In the genomic region with DNA sequence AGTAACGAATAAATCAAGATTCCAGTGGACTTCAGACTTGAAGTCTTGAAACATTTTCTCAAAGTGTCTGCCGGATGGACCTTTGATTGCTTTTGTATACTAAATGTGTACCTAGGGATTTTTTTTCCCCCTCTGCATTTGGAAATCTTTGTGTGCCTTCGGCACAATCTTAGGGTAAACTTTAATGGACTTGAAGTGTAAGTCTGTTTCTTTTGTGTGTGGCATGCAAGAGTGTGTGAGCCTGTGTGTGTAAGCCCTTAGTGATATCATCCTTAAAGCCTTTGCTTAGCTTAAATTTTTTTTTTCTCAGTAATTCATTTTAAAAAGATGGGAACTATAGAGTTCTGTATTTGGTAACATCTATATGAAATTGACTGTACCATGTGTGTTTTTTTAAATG, we compare ENCODE assay signal across 9 mouse cellular contexts. TPM values are rescaled to one million over a fixed set of nuclear protein-coding genes. Genes with fewer than 3 reads are reported as not detected.
DNase-seq lines count a peak whose midpoint lies in the region; ATAC-seq lines count a peak whose summit lies in the region.
"Had no signal": no experiment of that assay in that cellular context is flagged by ENCODE, and none has a peak within 500 bp of the region (broad histone marks: within the 10 kb centered on the region; RNA-seq: fewer than 3 reads in every experiment).

No protein-coding gene starts in this region.

- H3K4me3 ChIP-seq in lung, embryonic 16.5 days (ENCODE audit: low read length), result peak overlapping the region; percentile 96
- H3K4me3 ChIP-seq in forebrain, embryonic 10.5 days, result peak overlapping the region; percentile 96
- peak overlapping the region; percentile 96 for H3K4me3 ChIP-seq in limb, embryonic 10.5 days
- peak overlapping the region; percentile 94 for H3K4me3 ChIP-seq in neural tube, embryonic 14.5 days (ENCODE audit: low read depth, low read length)

- no peak for ATAC-seq in lung, embryonic 16.5 days (ENCODE audit: low read depth)
- no peak for ATAC-seq in neural tube, embryonic 14.5 days (ENCODE audit: low read depth)

- peak overlapping the region; percentile 76 for H3K4me2 ChIP-seq in lung, embryonic 16.5 days (ENCODE audit: low read depth, low read length)
- peak overlapping the region; percentile 79 for H3K4me2 ChIP-seq in neural tube, embryonic 14.5 days (ENCODE audit: low read depth, low read length)

- DNase-seq in lung, postnatal 10 days, result no peak
- no peak for DNase-seq in forebrain, embryonic 10.5 days (ENCODE audit: extremely low spot score, low spot score)
- no peak for DNase-seq in limb, embryonic 10.5 days (ENCODE audit: low spot score)
- DNase-seq in frontal cortex, adult 2 months (ENCODE audit: extremely low spot score in 1 of 2, low spot score in 1 of 2), result no peak
- DNase-seq in adrenal gland, adult 8-10 months, result no peak
- no peak for DNase-seq in frontal cortex, postnatal 10 days (ENCODE audit: low spot score in 2 of 2)
- DNase-seq: right cerebral cortex, postnatal 25 days had no signal

- peaks cover 2% of the 10 kb centered on the region; the same call in 1 of the 2 replicates for H3K36me3 ChIP-seq in lung, embryonic 16.5 days (ENCODE audit: control insufficient read depth, insufficient read depth, low read length)
- peaks cover 13% of the 10 kb centered on the region for H3K36me3 ChIP-seq in forebrain, embryonic 10.5 days (replicated peaks)
- H3K36me3 ChIP-seq in limb, embryonic 10.5 days, result peaks cover 14% of the 10 kb centered on the region
- no peaks in the 10 kb centered on the region for H3K36me3 ChIP-seq in neural tube, embryonic 14.5 days (ENCODE audit: control insufficient read depth, insufficient read depth, low read length)

- H3K27me3 ChIP-seq in lung, embryonic 16.5 days (ENCODE audit: control insufficient read depth, insufficient read depth, low read depth, low read length), result no peaks in the 10 kb centered on the region
- no peaks in the 10 kb centered on the region for H3K27me3 ChIP-seq in forebrain, embryonic 10.5 days (ENCODE audit: poor library complexity, severe bottlenecking)
- H3K27me3 ChIP-seq in limb, embryonic 10.5 days (ENCODE audit: low read depth, poor library complexity, severe bottlenecking), result no peaks in the 10 kb centered on the region
- H3K27me3 ChIP-seq in neural tube, embryonic 14.5 days (ENCODE audit: control insufficient read depth, insufficient read depth, low read length), result no peaks in the 10 kb centered on the region

- no peaks in the 10 kb centered on the region for H3K9me3 ChIP-seq in lung, embryonic 16.5 days (ENCODE audit: control insufficient read depth, low read length)
- H3K9me3 ChIP-seq in forebrain, embryonic 10.5 days, result no peaks in the 10 kb centered on the region
- H3K9me3 ChIP-seq in limb, embryonic 10.5 days (replicated peaks), result no peaks in the 10 kb centered on the region
- H3K9me3 ChIP-seq in neural tube, embryonic 14.5 days (ENCODE audit: control insufficient read depth, low read length), result no peaks in the 10 kb centered on the region

- H3K4me1 ChIP-seq in lung, embryonic 16.5 days (replicated peaks; ENCODE audit: control insufficient read depth, insufficient read depth, low read length), result peaks cover 18% of the 10 kb centered on the region
- H3K4me1 ChIP-seq in forebrain, embryonic 10.5 days, result peaks cover 50% of the 10 kb centered on the region
- peaks cover 18% of the 10 kb centered on the region for H3K4me1 ChIP-seq in limb, embryonic 10.5 days
- peaks cover 16% of the 10 kb centered on the region for H3K4me1 ChIP-seq in neural tube, embryonic 14.5 days (ENCODE audit: control insufficient read depth, insufficient read depth, low read length)

- H3K9ac ChIP-seq in lung, embryonic 16.5 days (ENCODE audit: low read length), result peak overlapping the region; percentile 97
- peak overlapping the region; percentile 97; the same call in 1 of the 2 replicates for H3K9ac ChIP-seq in neural tube, embryonic 14.5 days (replicated peaks; ENCODE audit: low read depth, low read length)

- 2% methylated on average over 3 of the region's 3 CpGs for WGBS in lung, embryonic 16.5 days
- 39% methylated on average over 3 of the region's 3 CpGs for WGBS in forebrain, embryonic 10.5 days
- WGBS in limb, embryonic 10.5 days, result 33% methylated on average over 3 of the region's 3 CpGs
- WGBS in neural tube, embryonic 14.5 days, result 15% methylated on average over 3 of the region's 3 CpGs

- peak overlapping the region; percentile 95; the same call in 1 of the 2 replicates for H3K27ac ChIP-seq in lung, embryonic 16.5 days (ENCODE audit: low read length)
- H3K27ac ChIP-seq in forebrain, embryonic 10.5 days, result peak overlapping the region; percentile 97; the same call in 1 of the 2 replicates
- peak overlapping the region; percentile 99 for H3K27ac ChIP-seq in limb, embryonic 10.5 days
- H3K27ac ChIP-seq in neural tube, embryonic 14.5 days (ENCODE audit: low read depth, low read length), result no peak overlapping the region

RNA-seq across cellular contexts. Expression of a gene that starts 1.2 kb away (rescaled TPM):
- polyA plus RNA-seq in lung, embryonic 16.5 days (2015; fragmentation: Nextera tagmentation; extraction: Ambion mirVana), result 20.0 and 26.0 TPM in 2 replicates
- 44.6 and 55.0 TPM in 2 replicates for polyA plus RNA-seq in forebrain, embryonic 10.5 days (2016; fragmentation: Nextera tagmentation; extraction: Ambion mirVana)
- polyA plus RNA-seq in limb, embryonic 10.5 days (2016; fragmentation: Nextera tagmentation; extraction: Ambion mirVana), result 70.2 and 75.5 TPM in 2 replicates
- polyA plus RNA-seq in neural tube, embryonic 14.5 days (2014; fragmentation: Nextera tagmentation; extraction: Ambion mirVana), result 82.1 and 97.2 TPM in 2 replicates
- 87.6 and 90.9 TPM in 2 replicates for polyA plus RNA-seq in frontal cortex, adult 2 months (2012; rRNA removed)
- 10 to 100 TPM; 62.4 to 84.6 (median 78.6) TPM for total RNA-seq in adrenal gland, adult 8-10 months (2022)
